Mouse (Mus musculus) MEL (cell line): ENCODE results near the gene Igf2bp2.

Experiments
- CTCF ChIP-seq, 3 experiments: IDR thresholded peaks in 2 of 3; conservative IDR thresholded peaks in 1 of 3; 2 replicates each; pipeline ENCODE4 v1.5.1; 2011 to 2012; ENCODE audit warnings: low read length in 3 of 3, low read depth in 2 of 3, mild to moderate bottlenecking in 2 of 3, improper control_type of control experiment in 1 of 3, inconsistent platforms in 1 of 3, mixed read lengths in 1 of 3, moderate library complexity in 1 of 3; ENCODE audit not compliant: control insufficient read depth in 1 of 3, insufficient read depth in 1 of 3, poor library complexity in 1 of 3, severe bottlenecking in 1 of 3
- EP300 ChIP-seq, 2 experiments: IDR thresholded peaks; 2 replicates each; pipeline ENCODE4 v1.6.1; 2011; ENCODE audit warnings: improper control_type of control experiment in 2 of 2, low read length in 2 of 2, low read depth in 1 of 2, mild to moderate bottlenecking in 1 of 2
- GATA1 ChIP-seq: IDR thresholded peaks from 2 replicates; pipeline ENCODE4 v1.6.1; 2011; ENCODE audit warnings: low read depth, low read length, improper control_type of control experiment
- HCFC1 ChIP-seq: IDR thresholded peaks from 2 replicates; pipeline ENCODE4 v1.6.1; 2012; ENCODE audit warnings: low read depth, mild to moderate bottlenecking, inconsistent platforms, low read length, improper control_type of control experiment, moderate library complexity
- JUND ChIP-seq: IDR thresholded peaks from 2 replicates; pipeline ENCODE4 v1.6.1; 2011; ENCODE audit warnings: low read depth, mild to moderate bottlenecking, improper control_type of control experiment, low read length
- KAT2A ChIP-seq: conservative IDR thresholded peaks from 2 replicates; pipeline ENCODE4 v1.6.1; 2012; ENCODE audit warnings: low read depth, low read length, improper control_type of control experiment, inconsistent platforms
- NRF1 ChIP-seq: IDR thresholded peaks from 2 replicates; pipeline ENCODE4 v1.6.1; 2014; ENCODE audit warnings: low read depth, mild to moderate bottlenecking, inconsistent platforms, low read length, improper control_type of control experiment, moderate library complexity; ENCODE audit not compliant: poor library complexity, insufficient read depth, severe bottlenecking
- POLR2A ChIP-seq, 2 experiments: IDR thresholded peaks; 2 replicates each; pipeline ENCODE4 v1.6.1; 2011 to 2012; ENCODE audit warnings: low read length in 2 of 2, mild to moderate bottlenecking in 2 of 2, control low read depth in 1 of 2, improper control_type of control experiment in 1 of 2, low read depth in 1 of 2, moderate library complexity in 1 of 2; ENCODE audit not compliant: control insufficient read depth in 1 of 2, insufficient read depth in 1 of 2, poor library complexity in 1 of 2
- SIN3A ChIP-seq: IDR thresholded peaks from 2 replicates; pipeline ENCODE4 v1.6.1; 2012; ENCODE audit warnings: low read length, improper control_type of control experiment, inconsistent platforms
- USF1 ChIP-seq: IDR thresholded peaks from 2 replicates; pipeline ENCODE4 v1.6.1; 2014; ENCODE audit warnings: low read depth, mild to moderate bottlenecking, inconsistent platforms, low read length, improper control_type of control experiment, moderate library complexity
- ZC3H11A ChIP-seq: IDR thresholded peaks from 2 replicates; pipeline ENCODE4 v1.6.1; 2012; ENCODE audit warnings: low read depth, mild to moderate bottlenecking, inconsistent platforms, low read length, improper control_type of control experiment
- ZKSCAN1 ChIP-seq: IDR thresholded peaks from 2 replicates; pipeline ENCODE4 v1.6.1; 2012; ENCODE audit warnings: low read depth, mild to moderate bottlenecking, inconsistent platforms, low read length, improper control_type of control experiment, moderate library complexity
- ZMIZ1 ChIP-seq: IDR thresholded peaks from 2 replicates; pipeline ENCODE4 v1.6.1; 2012; ENCODE audit warnings: low read depth, mild to moderate bottlenecking, inconsistent platforms, low read length, improper control_type of control experiment, moderate library complexity
- ZNF384 ChIP-seq: IDR thresholded peaks from 2 replicates; pipeline ENCODE4 v1.6.1; 2012; ENCODE audit warnings: low read depth, mild to moderate bottlenecking, inconsistent platforms, low read length, improper control_type of control experiment

DNA sequence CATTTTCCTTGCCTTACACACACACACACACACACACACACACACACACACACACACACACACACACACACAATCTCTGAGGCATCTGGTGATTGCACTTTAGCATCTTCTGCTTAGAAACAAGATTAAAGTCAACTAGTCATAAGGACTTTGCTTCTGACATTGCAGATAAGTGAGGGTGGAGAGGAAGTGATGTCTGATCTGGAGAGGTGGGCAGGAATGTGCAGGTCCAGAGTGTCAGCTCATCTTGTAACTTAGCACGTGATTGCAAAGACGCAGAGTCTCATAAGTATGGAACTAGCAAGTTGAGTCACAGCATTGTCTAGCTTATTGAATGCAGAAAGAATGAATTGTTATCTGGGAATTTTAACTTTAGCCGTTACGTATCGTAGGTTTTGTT lies 135.6 kb downstream of the Igf2bp2 start:
- TF ChIP-seq CTCF (IDR thresholded peaks at IDR 0.05 in 2 of 3, conservative IDR thresholded peaks at IDR 0.05 in 1 of 3; ENCODE audit: control insufficient read depth in 1 of 3, insufficient read depth in 1 of 3, low read depth in 2 of 3, low read length in 3 of 3, poor library complexity in 1 of 3, severe bottlenecking in 1 of 3) (no peak), GATA1 (no peak), NRF1 (no peak), HCFC1 (no peak), USF1 (no peak), SIN3A (no peak), JUND (no peak), EP300 (IDR thresholded peaks at IDR 0.05; ENCODE audit: low read depth in 1 of 2, low read length in 2 of 2) (no peak), POLR2A (IDR thresholded peaks at IDR 0.05; ENCODE audit: control insufficient read depth in 1 of 2, insufficient read depth in 1 of 2, low read depth in 1 of 2, low read length in 2 of 2, poor library complexity in 1 of 2) (no peak), KAT2A (no peak), ZNF384 (no peak), ZKSCAN1 (no peak), ZC3H11A (no peak), ZMIZ1 (no peak)
